Mouse (Mus musculus): ENCODE results near the gene Steap3. TPM values are rescaled to one million over a fixed set of nuclear protein-coding genes. Genes with fewer than 3 reads are reported as not detected.

The Steap3 gene
- polyA plus RNA-seq, 1 experiment from 2014 or later: 3.3 TPM

DNA sequence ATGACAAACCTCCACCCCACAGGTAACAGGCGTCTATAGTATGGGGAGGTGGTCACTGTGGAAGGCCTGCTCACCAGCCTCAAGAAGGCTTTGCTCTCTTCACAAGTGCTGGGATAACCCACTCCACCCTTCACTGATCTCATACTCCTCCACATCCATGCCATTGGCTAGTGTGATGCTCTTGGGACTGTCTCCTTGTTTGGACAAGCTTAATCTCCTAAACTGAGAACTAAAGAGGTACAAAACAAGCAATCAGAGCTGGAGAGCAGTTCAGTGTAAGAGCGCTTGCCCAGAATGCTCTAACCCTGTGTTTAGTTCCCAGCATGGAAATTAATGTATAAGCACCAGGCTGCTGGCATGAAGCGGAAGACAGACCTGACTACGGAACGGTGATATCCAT is 11.3 kb downstream of the Steap3 start:
- no peak overlapping the region for H3K27ac ChIP-seq (replicated peaks; ENCODE audit: low read depth, low read length)
- WGBS: 91% methylated on average over 5 of the region's 5 CpGs
- no peak for DNase-seq (ENCODE audit: low spot score)
- no peak for ATAC-seq (replicated peaks; ENCODE audit: insufficient number of reproducible peaks, low FRiP score, low TSS enrichment, low read depth)
- H3K4me3 ChIP-seq (ENCODE audit: low read depth, low read length): no peak overlapping the region
- no peaks in the 10 kb centered on the region for H3K4me1 ChIP-seq (ENCODE audit: control insufficient read depth, insufficient read depth, low read length)
- H3K36me3 ChIP-seq (replicated peaks; ENCODE audit: control insufficient read depth, insufficient read depth, low read depth, low read length): no peaks in the 10 kb centered on the region
- no peaks in the 10 kb centered on the region for H3K9me3 ChIP-seq (replicated peaks; ENCODE audit: control insufficient read depth, low read length)
- H3K4me2 ChIP-seq (ENCODE audit: low read depth, low read length): no peak overlapping the region
- H3K9ac ChIP-seq (replicated peaks; ENCODE audit: low read length): no peak overlapping the region
- no peaks in the 10 kb centered on the region for H3K27me3 ChIP-seq (ENCODE audit: control insufficient read depth, insufficient read depth, low read length)

DNA sequence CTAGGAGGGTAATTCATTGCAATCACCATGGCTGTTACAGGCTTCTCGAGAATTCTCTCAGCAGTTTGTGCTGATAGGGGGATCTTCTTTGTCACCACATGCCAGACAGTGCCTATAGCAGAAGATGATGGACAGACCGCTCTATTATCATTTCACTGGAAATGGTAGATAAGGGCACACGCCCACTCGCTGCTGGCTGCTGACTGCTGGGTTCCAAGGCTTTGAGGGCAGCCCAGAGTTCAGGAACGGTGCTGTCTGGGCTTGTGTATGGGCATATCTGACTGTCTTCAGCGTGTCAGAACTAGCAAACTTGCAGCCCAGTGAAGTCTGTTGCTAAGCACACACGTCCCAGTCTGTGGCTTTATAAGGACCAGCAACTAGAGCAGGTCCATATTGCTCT is 13.3 kb downstream of the Steap3 start:
- H3K4me3 ChIP-seq (ENCODE audit: low read depth, low read length): no peak overlapping the region
- WGBS: 76% methylated on average over 7 of the region's 7 CpGs
- ATAC-seq (replicated peaks; ENCODE audit: insufficient number of reproducible peaks, low FRiP score, low TSS enrichment, low read depth) (no peak), DNase-seq (ENCODE audit: low spot score) (no peak)
- no peaks in the 10 kb centered on the region for H3K36me3 ChIP-seq (replicated peaks; ENCODE audit: control insufficient read depth, insufficient read depth, low read depth, low read length)
- H3K27ac ChIP-seq (replicated peaks; ENCODE audit: low read depth, low read length): 0 out of 2 replicates have a peak overlapping the region, but pooled peaks have one; percentile 20
- no peaks in the 10 kb centered on the region for H3K27me3 ChIP-seq (ENCODE audit: control insufficient read depth, insufficient read depth, low read length)
- no peak overlapping the region for H3K4me2 ChIP-seq (ENCODE audit: low read depth, low read length)
- no peak overlapping the region for H3K9ac ChIP-seq (replicated peaks; ENCODE audit: low read length)
- H3K9me3 ChIP-seq (replicated peaks; ENCODE audit: control insufficient read depth, low read length): no peaks in the 10 kb centered on the region
- H3K4me1 ChIP-seq (ENCODE audit: control insufficient read depth, insufficient read depth, low read length): no peaks in the 10 kb centered on the region

DNA sequence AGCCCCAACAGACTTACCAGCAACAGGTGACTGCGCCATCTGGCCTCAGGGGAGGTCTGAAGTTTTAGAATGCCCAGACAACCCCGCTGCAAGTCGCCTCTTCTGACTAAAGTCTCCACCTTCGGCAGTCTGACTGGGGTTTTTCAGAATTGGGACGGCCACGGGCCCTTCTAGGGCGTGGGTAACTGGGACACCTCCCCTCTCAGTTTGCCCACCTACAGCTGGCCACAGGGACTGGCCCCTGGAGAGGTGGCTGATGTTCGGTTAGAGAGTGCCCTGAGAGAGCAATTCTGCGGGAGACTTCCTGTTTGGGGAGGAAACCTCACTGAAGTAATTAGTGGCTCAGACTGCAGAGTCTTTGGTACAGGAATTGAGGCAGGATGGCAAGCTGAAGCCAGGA is 13.8 kb downstream of the Steap3 start:
- H3K4me1 ChIP-seq (ENCODE audit: control insufficient read depth, insufficient read depth, low read length): no peaks in the 10 kb centered on the region
- H3K36me3 ChIP-seq (replicated peaks; ENCODE audit: control insufficient read depth, insufficient read depth, low read depth, low read length): no peaks in the 10 kb centered on the region
- H3K27me3 ChIP-seq (ENCODE audit: control insufficient read depth, insufficient read depth, low read length): no peaks in the 10 kb centered on the region
- H3K4me3 ChIP-seq (ENCODE audit: low read depth, low read length): no peak overlapping the region
- H3K4me2 ChIP-seq (ENCODE audit: low read depth, low read length): no peak overlapping the region
- no peaks in the 10 kb centered on the region for H3K9me3 ChIP-seq (replicated peaks; ENCODE audit: control insufficient read depth, low read length)
- 0 out of 2 replicates have a peak overlapping the region, but pooled peaks have one; percentile 3 for H3K9ac ChIP-seq (replicated peaks; ENCODE audit: low read length)
- H3K27ac ChIP-seq (replicated peaks; ENCODE audit: low read depth, low read length): no peak overlapping the region
- DNase-seq (ENCODE audit: low spot score): no peak
- 38% methylated on average over 9 of the region's 9 CpGs for WGBS
- no peak for ATAC-seq (replicated peaks; ENCODE audit: insufficient number of reproducible peaks, low FRiP score, low TSS enrichment, low read depth)

DNA sequence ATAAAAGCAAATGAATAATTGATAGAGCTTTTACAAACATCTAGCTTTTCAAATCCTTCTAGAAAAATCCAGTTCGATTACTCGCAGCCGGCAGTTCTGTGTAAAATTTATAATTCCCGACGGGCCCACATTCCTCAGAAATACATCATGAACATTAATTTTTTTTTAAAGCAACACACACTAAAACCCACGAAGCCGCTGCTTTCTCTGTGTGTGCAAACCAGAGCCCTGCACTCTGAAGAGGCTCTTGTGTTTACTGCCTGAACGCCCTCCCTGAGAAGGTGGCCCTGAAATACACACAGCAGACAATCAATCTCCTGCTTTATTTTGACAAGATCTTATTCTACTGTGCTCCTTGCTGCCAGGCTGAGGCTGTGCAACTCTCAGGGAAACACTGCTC is 14.3 kb downstream of the Steap3 start:
- H3K9me3 ChIP-seq (replicated peaks; ENCODE audit: control insufficient read depth, low read length): no peaks in the 10 kb centered on the region
- 0 out of 2 replicates have a peak overlapping the region, but pooled peaks have one; percentile 3 for H3K9ac ChIP-seq (replicated peaks; ENCODE audit: low read length)
- ATAC-seq (replicated peaks; ENCODE audit: insufficient number of reproducible peaks, low FRiP score, low TSS enrichment, low read depth) (no peak), DNase-seq (ENCODE audit: low spot score) (no peak)
- no peak overlapping the region for H3K27ac ChIP-seq (replicated peaks; ENCODE audit: low read depth, low read length)
- 81% methylated on average over 8 of the region's 8 CpGs for WGBS
- H3K4me1 ChIP-seq (ENCODE audit: control insufficient read depth, insufficient read depth, low read length): no peaks in the 10 kb centered on the region
- H3K4me2 ChIP-seq (ENCODE audit: low read depth, low read length): no peak overlapping the region
- H3K36me3 ChIP-seq (replicated peaks; ENCODE audit: control insufficient read depth, insufficient read depth, low read depth, low read length): no peaks in the 10 kb centered on the region
- H3K4me3 ChIP-seq (ENCODE audit: low read depth, low read length): no peak overlapping the region
- no peaks in the 10 kb centered on the region for H3K27me3 ChIP-seq (ENCODE audit: control insufficient read depth, insufficient read depth, low read length)

DNA sequence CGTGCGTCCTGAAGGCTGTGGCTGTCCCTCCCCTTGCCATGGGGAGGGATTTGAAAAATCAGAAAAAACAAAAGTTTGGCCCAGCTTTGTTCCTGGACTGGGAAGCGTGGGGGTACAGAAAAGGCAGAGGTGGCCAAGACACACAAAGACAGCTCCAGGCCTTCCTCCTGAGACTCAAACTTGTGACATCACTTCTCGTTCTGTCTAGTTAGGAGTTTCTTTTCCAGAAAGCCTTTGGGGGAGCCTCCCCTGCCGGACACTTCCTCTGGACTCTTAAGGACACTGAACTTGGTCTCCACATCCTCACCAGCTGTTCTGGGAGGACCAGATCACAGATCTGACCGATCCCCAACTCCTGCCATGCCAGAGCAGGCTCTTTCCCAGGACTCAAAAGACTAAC is 18.8 kb downstream of the Steap3 start:
- ATAC-seq (replicated peaks; ENCODE audit: insufficient number of reproducible peaks, low FRiP score, low TSS enrichment, low read depth): no peak
- H3K9ac ChIP-seq (replicated peaks; ENCODE audit: low read length): no peak overlapping the region
- H3K9me3 ChIP-seq (replicated peaks; ENCODE audit: control insufficient read depth, low read length): no peaks in the 10 kb centered on the region
- no peak overlapping the region for H3K4me2 ChIP-seq (ENCODE audit: low read depth, low read length)
- no peaks in the 10 kb centered on the region for H3K36me3 ChIP-seq (replicated peaks; ENCODE audit: control insufficient read depth, insufficient read depth, low read depth, low read length)
- H3K27me3 ChIP-seq (ENCODE audit: control insufficient read depth, insufficient read depth, low read length): no peaks in the 10 kb centered on the region
- no peak for DNase-seq (ENCODE audit: low spot score)
- no peak overlapping the region for H3K27ac ChIP-seq (replicated peaks; ENCODE audit: low read depth, low read length)
- WGBS: 81% methylated on average over 6 of the region's 6 CpGs
- H3K4me1 ChIP-seq (ENCODE audit: control insufficient read depth, insufficient read depth, low read length): no peaks in the 10 kb centered on the region
- H3K4me3 ChIP-seq (ENCODE audit: low read depth, low read length): no peak overlapping the region

DNA sequence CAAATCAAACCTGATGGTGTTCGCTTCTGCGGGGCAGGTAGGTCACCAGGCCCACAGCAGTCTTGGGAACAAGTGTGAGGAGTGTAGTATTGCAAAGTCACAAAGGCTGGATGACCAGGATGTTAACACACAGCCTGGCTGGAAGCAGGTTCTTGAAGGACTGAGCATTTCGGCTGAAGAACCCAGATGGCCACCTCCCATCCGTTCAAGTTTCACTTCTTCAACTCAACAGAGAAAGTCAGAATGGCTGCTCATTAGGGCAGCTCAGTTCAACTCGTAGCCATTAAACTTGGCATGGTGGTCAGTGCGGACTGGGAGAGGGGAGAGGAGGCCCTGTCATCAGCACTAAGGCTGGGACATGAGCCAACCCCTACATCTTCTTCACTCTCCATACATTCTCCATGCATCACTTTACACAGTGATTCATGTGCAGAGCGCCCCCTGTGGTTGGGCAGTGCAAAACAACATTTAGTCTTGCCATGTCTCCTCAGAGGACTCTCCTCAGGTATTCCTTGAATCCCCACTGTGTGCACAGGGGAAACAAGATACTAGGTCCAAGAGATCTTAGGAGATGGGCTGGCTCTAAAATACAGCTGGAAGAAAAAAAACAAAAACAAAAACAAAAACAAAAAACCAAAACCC is 19.9 kb downstream of the Steap3 start:
- WGBS: 89% methylated on average over 7 of the region's 7 CpGs
- no peak for ATAC-seq (replicated peaks; ENCODE audit: insufficient number of reproducible peaks, low FRiP score, low TSS enrichment, low read depth)

DNA sequence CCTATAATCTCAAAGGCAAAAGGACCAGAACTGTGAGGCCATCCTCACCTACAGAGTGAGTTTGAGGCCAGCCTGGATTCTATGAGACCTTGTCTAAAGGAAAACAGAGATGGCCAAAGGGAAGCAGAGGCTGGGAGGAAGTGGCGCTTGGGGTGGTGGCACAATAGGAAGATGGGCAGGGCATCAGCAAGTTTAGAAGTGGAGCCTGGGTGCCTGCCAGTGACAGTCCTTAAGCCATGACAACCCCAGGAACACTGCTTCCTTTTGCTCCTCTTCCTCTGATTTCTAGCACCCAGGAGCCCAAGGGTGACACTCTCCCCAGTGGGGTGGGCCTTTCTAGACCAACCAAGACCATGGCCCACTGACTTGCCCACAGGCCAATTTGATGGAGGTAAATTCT is 21.3 kb downstream of the Steap3 start:
- Histone ChIP-seq H3K4me3 (ENCODE audit: low read depth, low read length) (no peak overlapping the region), H3K36me3 (replicated peaks; ENCODE audit: control insufficient read depth, insufficient read depth, low read depth, low read length) (no peaks in the 10 kb centered on the region), H3K4me1 (ENCODE audit: control insufficient read depth, insufficient read depth, low read length) (no peaks in the 10 kb centered on the region), H3K4me2 (ENCODE audit: low read depth, low read length) (no peak overlapping the region), H3K9me3 (replicated peaks; ENCODE audit: control insufficient read depth, low read length) (no peaks in the 10 kb centered on the region), H3K27ac (replicated peaks; ENCODE audit: low read depth, low read length) (no peak overlapping the region), H3K27me3 (ENCODE audit: control insufficient read depth, insufficient read depth, low read length) (no peaks in the 10 kb centered on the region), H3K9ac (replicated peaks; ENCODE audit: low read length) (no peak overlapping the region)
- WGBS: 95% methylated on average over 1 of the region's 1 CpGs
- DNase-seq (ENCODE audit: low spot score) (no peak), ATAC-seq (replicated peaks; ENCODE audit: insufficient number of reproducible peaks, low FRiP score, low TSS enrichment, low read depth) (no peak)

More for the DNA sequence above, 19.9 kb downstream of the Steap3 start:
- no peak for DNase-seq (ENCODE audit: low spot score)
- H3K9me3 ChIP-seq (replicated peaks; ENCODE audit: control insufficient read depth, low read length): no peaks in the 10 kb centered on the region
- no peaks in the 10 kb centered on the region for H3K4me1 ChIP-seq (ENCODE audit: control insufficient read depth, insufficient read depth, low read length)
- no peak overlapping the region for H3K9ac ChIP-seq (replicated peaks; ENCODE audit: low read length)
- no peak overlapping the region for H3K4me2 ChIP-seq (ENCODE audit: low read depth, low read length)
- no peak overlapping the region for H3K27ac ChIP-seq (replicated peaks; ENCODE audit: low read depth, low read length)
- no peaks in the 10 kb centered on the region for H3K36me3 ChIP-seq (replicated peaks; ENCODE audit: control insufficient read depth, insufficient read depth, low read depth, low read length)
- H3K27me3 ChIP-seq (ENCODE audit: control insufficient read depth, insufficient read depth, low read length): no peaks in the 10 kb centered on the region
- no peak overlapping the region for H3K4me3 ChIP-seq (ENCODE audit: low read depth, low read length)

DNA sequence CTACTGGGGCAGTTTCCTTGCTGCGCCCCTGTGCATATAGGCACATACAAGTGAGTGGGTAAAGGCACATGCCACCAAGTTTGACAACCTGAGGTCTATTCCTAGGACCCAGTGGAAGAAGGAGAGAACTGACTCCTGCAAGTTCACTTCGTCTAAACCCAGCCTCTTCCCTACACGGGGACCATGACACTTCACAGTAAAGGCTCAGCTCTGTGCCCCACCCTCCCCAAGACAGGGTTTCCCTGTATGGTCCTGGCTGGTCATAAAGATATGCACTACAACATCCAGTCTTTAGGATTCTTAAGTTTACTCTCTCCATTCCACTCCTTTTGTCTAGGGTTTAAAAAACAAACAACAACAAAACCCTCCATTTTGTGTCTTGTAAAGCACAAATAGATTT is 21.9 kb downstream of the Steap3 start:
- WGBS: 75% methylated on average over 3 of the region's 3 CpGs
- H3K9ac ChIP-seq (replicated peaks; ENCODE audit: low read length): no peak overlapping the region
- H3K4me1 ChIP-seq (ENCODE audit: control insufficient read depth, insufficient read depth, low read length): no peaks in the 10 kb centered on the region
- DNase-seq (ENCODE audit: low spot score) (no peak), ATAC-seq (replicated peaks; ENCODE audit: insufficient number of reproducible peaks, low FRiP score, low TSS enrichment, low read depth) (no peak)
- H3K27me3 ChIP-seq (ENCODE audit: control insufficient read depth, insufficient read depth, low read length): no peaks in the 10 kb centered on the region
- no peak overlapping the region for H3K27ac ChIP-seq (replicated peaks; ENCODE audit: low read depth, low read length)
- H3K4me3 ChIP-seq (ENCODE audit: low read depth, low read length): no peak overlapping the region
- H3K9me3 ChIP-seq (replicated peaks; ENCODE audit: control insufficient read depth, low read length): no peaks in the 10 kb centered on the region
- no peaks in the 10 kb centered on the region for H3K36me3 ChIP-seq (replicated peaks; ENCODE audit: control insufficient read depth, insufficient read depth, low read depth, low read length)
- no peak overlapping the region for H3K4me2 ChIP-seq (ENCODE audit: low read depth, low read length)

Measured in embryonic facial prominence, embryonic 11.5 days (tissue).